11 mouse cellular contexts compared by ENCODE assay signal in the genomic region with DNA sequence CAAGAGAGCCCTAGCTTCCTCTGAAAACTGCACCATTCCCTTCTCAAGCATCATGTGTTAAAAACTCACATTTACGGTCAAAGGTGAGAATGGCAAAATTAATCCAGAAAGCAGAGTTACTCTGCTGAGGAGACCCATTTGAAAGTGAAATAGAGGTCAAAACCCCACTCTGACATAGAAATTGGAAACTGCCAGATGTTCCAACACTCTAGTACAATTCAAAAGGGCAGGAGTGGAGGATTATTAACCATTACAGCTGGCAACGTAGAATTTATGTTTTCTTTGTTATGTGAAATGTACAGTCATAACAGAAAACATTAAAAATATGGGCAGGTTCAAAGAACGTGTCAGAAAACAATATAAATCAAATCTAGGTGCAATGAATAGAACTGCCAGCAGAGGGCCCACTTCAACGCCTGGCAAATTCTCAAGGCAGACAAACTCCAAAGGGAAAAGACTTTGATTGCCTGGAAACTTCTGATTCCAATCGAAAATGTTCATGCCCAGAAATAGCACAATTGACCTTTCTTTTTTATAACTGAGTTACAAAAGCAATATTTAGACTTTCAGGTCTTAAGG. TPM values are rescaled to one million over a fixed set of nuclear protein-coding genes. Genes with fewer than 3 reads are reported as not detected.
DNase-seq lines count a peak whose midpoint lies in the region; ATAC-seq and TF ChIP-seq lines count a peak whose summit lies in the region.
"Had no signal": no experiment of that assay in that cellular context is flagged by ENCODE, and none has a peak within 500 bp of the region (broad histone marks: within the 10 kb centered on the region; RNA-seq: fewer than 3 reads in every experiment).

No protein-coding gene starts in this region.

- no peak overlapping the region for H3K9ac ChIP-seq in kidney, embryonic 14.5 days (ENCODE audit: low read depth, low read length)
- no peak overlapping the region for H3K9ac ChIP-seq in ES-E14 (ENCODE audit: insufficient read depth, low read depth, low read length, poor library complexity, severe bottlenecking)
- H3K9ac ChIP-seq: embryonic facial prominence, embryonic 12.5 days; liver, embryonic 13.5 days; stomach, embryonic 15.5 days had no signal

- DNase-seq in kidney, adult 9 months = peak; percentile 63
- DNase-seq in ES-E14 (ENCODE audit: low read depth, low spot score) = peak; percentile 35
- peak; percentile 69 for DNase-seq in brain, embryonic 14.5 days (ENCODE audit: low read depth)
- DNase-seq in gastrocnemius, postnatal 25 days = peak; percentile 16
- DNase-seq in left cerebral cortex, adult 11 months (ENCODE audit: low spot score) = peak; percentile 5
- DNase-seq in spleen, postnatal 36 days (ENCODE audit: low spot score in 2 of 2) = no peak
- DNase-seq: liver, embryonic 13.5 days had no signal

- H3K27me3 ChIP-seq in kidney, embryonic 14.5 days (ENCODE audit: control insufficient read depth, insufficient read depth, low read length) = no peaks in the 10 kb centered on the region
- H3K27me3 ChIP-seq: embryonic facial prominence, embryonic 12.5 days; liver, embryonic 13.5 days; stomach, embryonic 15.5 days had no signal

- no peaks in the 10 kb centered on the region for H3K36me3 ChIP-seq in kidney, embryonic 14.5 days (ENCODE audit: control insufficient read depth, insufficient read depth, low read length)
- no peaks in the 10 kb centered on the region for H3K36me3 ChIP-seq in ES-E14 (ENCODE audit: control insufficient read depth, insufficient read depth, low read length, poor library complexity, severe bottlenecking)
- H3K36me3 ChIP-seq: embryonic facial prominence, embryonic 12.5 days; liver, embryonic 13.5 days; stomach, embryonic 15.5 days had no signal

- H3K4me2 ChIP-seq in kidney, embryonic 14.5 days (replicated peaks; ENCODE audit: low read depth, low read length) = no peak overlapping the region
- H3K4me2 ChIP-seq: embryonic facial prominence, embryonic 12.5 days; liver, embryonic 13.5 days; stomach, embryonic 15.5 days had no signal

- no peak overlapping the region for H3K4me3 ChIP-seq in kidney, embryonic 14.5 days (ENCODE audit: low read length)
- H3K4me3 ChIP-seq in ES-E14 (ENCODE audit: insufficient read depth in 1 of 2, low read depth in 1 of 2, low read length in 2 of 2, poor library complexity in 1 of 2, severe bottlenecking in 1 of 2) = no peak overlapping the region
- H3K4me3 ChIP-seq: embryonic facial prominence, embryonic 12.5 days; liver, embryonic 13.5 days; stomach, embryonic 15.5 days had no signal

- H3K4me1 ChIP-seq in kidney, embryonic 14.5 days (ENCODE audit: control insufficient read depth, insufficient read depth, low read length) = no peaks in the 10 kb centered on the region
- H3K4me1 ChIP-seq in ES-E14 (ENCODE audit: control insufficient read depth in 2 of 2, insufficient read depth in 2 of 2, low read length in 2 of 2, poor library complexity in 1 of 2) = no peaks in the 10 kb centered on the region
- H3K4me1 ChIP-seq: embryonic facial prominence, embryonic 12.5 days; liver, embryonic 13.5 days; stomach, embryonic 15.5 days had no signal

- H3K9me3 ChIP-seq in kidney, embryonic 14.5 days (ENCODE audit: control insufficient read depth, low read length) = no peaks in the 10 kb centered on the region
- no peaks in the 10 kb centered on the region for H3K9me3 ChIP-seq in ES-E14 (ENCODE audit: control insufficient read depth, insufficient read depth, low read depth, low read length)
- H3K9me3 ChIP-seq: embryonic facial prominence, embryonic 12.5 days; liver, embryonic 13.5 days; stomach, embryonic 15.5 days had no signal

- TF ChIP-seq CTCF in brain, embryonic 14.5 days (IDR thresholded peaks at IDR 0.05; ENCODE audit: borderline replicate concordance, extremely low read depth, insufficient read depth, insufficient read length) = peak; percentile 71; the same call in 1 of the 2 replicates

- TF ChIP-seq POLR2A in brain, embryonic 14.5 days (IDR thresholded peaks at IDR 0.05; ENCODE audit: borderline replicate concordance, extremely low read depth, insufficient read depth, insufficient read length, poor library complexity, severe bottlenecking) = no peak

- in situ Hi-C loops in ES-E14 (cut with MboI; ENCODE audit: low sequenced_read_pairs in 2 of 2, unreplicated experiment in 2 of 2) = loop anchor here (10.0 to 25.0 kb wide), 2 partner anchors 159 to 162 kb away; no protein-coding TSS in a partner anchor

- WGBS in kidney, embryonic 14.5 days = 13% methylated on average over 5 of the region's 5 CpGs

- H3K27ac ChIP-seq in kidney, embryonic 14.5 days (ENCODE audit: low read depth, low read length) = no peak overlapping the region
- no peak overlapping the region for H3K27ac ChIP-seq in ES-E14 (ENCODE audit: insufficient read depth, low read depth, low read length, poor library complexity, severe bottlenecking)
- H3K27ac ChIP-seq: embryonic facial prominence, embryonic 12.5 days; liver, embryonic 13.5 days; stomach, embryonic 15.5 days had no signal

- ATAC-seq in kidney, embryonic 14.5 days (ENCODE audit: low FRiP score, low TSS enrichment) = no peak
- 0 out of 2 replicates have a peak, but pooled peaks have one; percentile 30 for ATAC-seq in neutrophil, adult 5-6 weeks (ENCODE audit: extremely low read depth, insufficient number of reproducible peaks, low FRiP score, poor library complexity, severe bottlenecking)

TF ChIP-seq in ES-E14, 5 proteins besides CTCF, POLR2A, EP300 and RAD21:
- TF ChIP-seq HCFC1 (IDR thresholded peaks at IDR 0.05; ENCODE audit: borderline replicate concordance, insufficient read depth, low read length) (no peak), ZNF384 (IDR thresholded peaks at IDR 0.05; ENCODE audit: low read depth, low read length) (no peak), ZC3H11A (IDR thresholded peaks at IDR 0.05; ENCODE audit: borderline replicate concordance, low read depth, low read length) (peak; percentile 72), MAFK (IDR thresholded peaks at IDR 0.05; ENCODE audit: insufficient read depth, low read depth, low read length) (no peak)
TF ChIP-seq in ES-E14: peak in this region for 1.

RNA-seq across cellular contexts. Expression of a gene that starts 54.2 kb away (rescaled TPM):
- polyA plus RNA-seq in kidney, embryonic 14.5 days (2014; fragmentation: Nextera tagmentation; extraction: Ambion mirVana) = not detected in 2 replicates
- total RNA-seq in ES-E14 (2012; rRNA removed) = 0.31 TPM in 1 of 2 replicates, not detected in the other
- polyA plus RNA-seq in brain, embryonic 14.5 days (2012; rRNA removed) = not detected in 2 replicates
- total RNA-seq in gastrocnemius, postnatal 25 days (2021) = not detected
- total RNA-seq in neutrophil, adult 5-6 weeks (2017) = not detected in 2 replicates
- polyA plus RNA-seq: embryonic facial prominence, embryonic 12.5 days; liver, embryonic 13.5 days; stomach, embryonic 15.5 days had no signal

Comparison
In these comparisons a context has a peak if more than half of its experiments do, and no peak if none do; other contexts are left out.
1. DNase-seq: peak in kidney, adult 9 months (single experiment), ES-E14 (single experiment), brain, embryonic 14.5 days (single experiment), gastrocnemius, postnatal 25 days (single experiment) and left cerebral cortex, adult 11 months (single experiment); none in spleen, postnatal 36 days (0 of 2).